Mouse (Mus musculus) embryonic facial prominence, embryonic 12.5 days (tissue): ENCODE measurements around the gene Troap. TPM values are rescaled to one million over a fixed set of nuclear protein-coding genes. Genes with fewer than 3 reads are reported as not detected.

Source experiments
- ATAC-seq: fragments of 200-750 bp; cut with Nextera tagmentation; 2 replicates; pipeline ENCODE4 v1.8.0; 2017; ENCODE audit not compliant: insufficient number of reproducible peaks, insufficient read depth, low FRiP score, low TSS enrichment
- H3K27ac ChIP-seq: fragments of 300-500 bp; sonication (generic); 2 replicates; pipeline ENCODE4 v1.5.1; 2016; ENCODE audit warnings: mild to moderate bottlenecking
- H3K27me3 ChIP-seq: fragments of 300-500 bp; sonication (generic); 2 replicates; pipeline ENCODE4 v1.6.1; 2016; ENCODE audit warnings: mild to moderate bottlenecking, moderate library complexity
- H3K36me3 ChIP-seq: fragments of 300-500 bp; sonication (generic); 2 replicates; pipeline ENCODE4 v1.6.1; 2016; ENCODE audit warnings: mild to moderate bottlenecking
- H3K4me1 ChIP-seq: fragments of 300-500 bp; sonication (generic); 2 replicates; pipeline ENCODE4 v1.6.1; 2016
- H3K4me2 ChIP-seq: fragments of 300-500 bp; sonication (generic); replicated peaks from 2 replicates; pipeline ENCODE4 v1.6.1; 2016; ENCODE audit warnings: mild to moderate bottlenecking, moderate library complexity
- H3K4me3 ChIP-seq: fragments of 300-500 bp; sonication (generic); 2 replicates; pipeline ENCODE4 v1.5.1; 2016; ENCODE audit warnings: mild to moderate bottlenecking
- H3K9ac ChIP-seq: fragments of 300-500 bp; sonication (generic); 2 replicates; pipeline ENCODE4 v1.6.1; 2016; ENCODE audit warnings: mild to moderate bottlenecking, moderate library complexity
- H3K9me3 ChIP-seq: fragments of 300-500 bp; sonication (generic); 2 replicates; pipeline ENCODE4 v1.6.1; 2016; ENCODE audit warnings: mild to moderate bottlenecking, moderate library complexity
- WGBS: fragments of 180-500 bp; shearing (Covaris S2); methylation state at CpG from one replicate; pipeline ENCODE4 v1.1.7; 2016; 5-methylcytosine and 5-hydroxymethylcytosine counted together
- polyA plus RNA-seq: library from polyadenylated mRNA; unstranded; fragments of >200 nt; fragmentation: Nextera tagmentation; extraction: Ambion mirVana; gene quantifications from 2 replicates; pipeline ENCODE4 v1.2.1, GENCODE M21; 2016

The Troap gene
- polyA plus RNA-seq, 1 experiment from 2014 or later, result 38.5 TPM

DNA sequence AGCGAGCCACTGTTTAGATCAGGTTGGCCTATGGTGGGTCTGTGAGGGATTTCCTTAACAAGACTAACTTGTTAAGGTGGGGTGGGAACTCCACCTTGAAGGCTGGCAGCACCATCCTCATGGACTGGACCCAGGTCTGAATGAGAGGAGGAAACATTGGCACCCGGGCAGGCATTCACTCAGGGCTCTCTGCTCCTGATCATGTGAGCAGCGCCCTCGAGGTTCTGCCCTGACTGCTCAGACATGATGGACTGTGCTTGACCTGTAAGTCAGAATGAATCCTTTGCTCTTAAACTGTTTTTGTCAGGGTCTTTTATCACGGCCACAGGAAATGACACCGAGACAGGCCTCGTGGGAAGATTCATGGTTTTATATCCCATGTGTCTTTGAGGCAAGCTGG is 30.9 kb downstream of the Troap start:
- 74% methylated on average over 7 of the region's 7 CpGs for WGBS
- no peaks in the 10 kb centered on the region for H3K9me3 ChIP-seq
- no peak overlapping the region for H3K4me2 ChIP-seq
- H3K27me3 ChIP-seq, result peaks cover 2% of the 10 kb centered on the region
- H3K27ac ChIP-seq, result no peak overlapping the region
- H3K9ac ChIP-seq, result no peak overlapping the region
- H3K36me3 ChIP-seq, result no peaks in the 10 kb centered on the region
- no peaks in the 10 kb centered on the region for H3K4me1 ChIP-seq
- no peak overlapping the region for H3K4me3 ChIP-seq
- no peak for ATAC-seq

- no peak for ATAC-seq
- no peak overlapping the region for H3K27ac ChIP-seq
Observed at GRCm38 (mm10) chr15:99107866-99108265, 33.5 kb downstream of the Troap start.

GRCm38 (mm10) chr15:99111139-99111538 is 36.8 kb downstream of the Troap start:
- Histone ChIP-seq H3K27ac (no peak overlapping the region), H3K4me3 (no peak overlapping the region), H3K4me1 (no peaks in the 10 kb centered on the region), H3K9me3 (no peaks in the 10 kb centered on the region), H3K27me3 (no peaks in the 10 kb centered on the region), H3K36me3 (no peaks in the 10 kb centered on the region), H3K9ac (no peak overlapping the region), H3K4me2 (no peak overlapping the region)
- no peak for ATAC-seq
- 84% methylated on average over 3 of the region's 3 CpGs for WGBS

More at GRCm38 (mm10) chr15:99107866-99108265, 33.5 kb downstream of the Troap start:
- Histone ChIP-seq H3K4me1 (no peaks in the 10 kb centered on the region), H3K9ac (no peak overlapping the region), H3K4me3 (no peak overlapping the region), H3K4me2 (no peak overlapping the region), H3K9me3 (no peaks in the 10 kb centered on the region), H3K36me3 (no peaks in the 10 kb centered on the region), H3K27me3 (no peaks in the 10 kb centered on the region)
- WGBS, result 84% methylated on average over 3 of the region's 3 CpGs

GRCm38 (mm10) chr15:99111809-99112208 is 37.4 kb downstream of the Troap start:
- no peak overlapping the region for H3K9ac ChIP-seq
- no peaks in the 10 kb centered on the region for H3K9me3 ChIP-seq
- H3K4me2 ChIP-seq, result no peak overlapping the region
- WGBS, result 49% methylated on average over 4 of the region's 4 CpGs
- H3K36me3 ChIP-seq, result no peaks in the 10 kb centered on the region
- H3K4me3 ChIP-seq, result no peak overlapping the region
- H3K4me1 ChIP-seq, result no peaks in the 10 kb centered on the region
- H3K27me3 ChIP-seq, result no peaks in the 10 kb centered on the region
- ATAC-seq, result no peak
- no peak overlapping the region for H3K27ac ChIP-seq

- Histone ChIP-seq H3K4me3 (no peak overlapping the region), H3K4me2 (no peak overlapping the region; the same call in 1 of the 2 replicates), H3K9me3 (no peaks in the 10 kb centered on the region), H3K27ac (no peak overlapping the region), H3K36me3 (no peaks in the 10 kb centered on the region), H3K9ac (no peak overlapping the region), H3K27me3 (no peaks in the 10 kb centered on the region), H3K4me1 (no peaks in the 10 kb centered on the region)
- WGBS, result 60% methylated on average over 11 of the region's 11 CpGs
- ATAC-seq, result no peak
Observed at GRCm38 (mm10) chr15:99112843-99113395, 38.5 kb downstream of the Troap start.

GRCm38 (mm10) chr15:99113396-99113975 is 39.1 kb downstream of the Troap start:
- Histone ChIP-seq H3K4me2 (no peak overlapping the region; the same call in 1 of the 2 replicates), H3K36me3 (no peaks in the 10 kb centered on the region), H3K27ac (no peak overlapping the region), H3K27me3 (no peaks in the 10 kb centered on the region), H3K9me3 (no peaks in the 10 kb centered on the region), H3K4me3 (no peak overlapping the region), H3K4me1 (no peaks in the 10 kb centered on the region), H3K9ac (no peak overlapping the region)
- no peak for ATAC-seq
- WGBS, result 6% methylated on average over 9 of the region's 9 CpGs

GRCm38 (mm10) chr15:99114312-99115064 is 40.1 kb downstream of the Troap start:
- H3K4me3 ChIP-seq, result no peak overlapping the region
- no peaks in the 10 kb centered on the region for H3K27me3 ChIP-seq
- H3K9ac ChIP-seq, result no peak overlapping the region
- H3K9me3 ChIP-seq, result no peaks in the 10 kb centered on the region
- H3K4me1 ChIP-seq, result no peaks in the 10 kb centered on the region
- no peaks in the 10 kb centered on the region for H3K36me3 ChIP-seq
- no peak overlapping the region for H3K4me2 ChIP-seq
- 44% methylated on average over 14 of the region's 14 CpGs for WGBS
- no peak for ATAC-seq
- H3K27ac ChIP-seq, result no peak overlapping the region

GRCm38 (mm10) chr15:99115065-99115423 is 40.7 kb downstream of the Troap start:
- Histone ChIP-seq H3K4me1 (no peaks in the 10 kb centered on the region), H3K9me3 (no peaks in the 10 kb centered on the region), H3K27ac (no peak overlapping the region), H3K27me3 (no peaks in the 10 kb centered on the region), H3K9ac (no peak overlapping the region), H3K36me3 (no peaks in the 10 kb centered on the region), H3K4me3 (no peak overlapping the region), H3K4me2 (no peak overlapping the region)
- WGBS, result 81% methylated on average over 7 of the region's 7 CpGs
- no peak for ATAC-seq

DNA sequence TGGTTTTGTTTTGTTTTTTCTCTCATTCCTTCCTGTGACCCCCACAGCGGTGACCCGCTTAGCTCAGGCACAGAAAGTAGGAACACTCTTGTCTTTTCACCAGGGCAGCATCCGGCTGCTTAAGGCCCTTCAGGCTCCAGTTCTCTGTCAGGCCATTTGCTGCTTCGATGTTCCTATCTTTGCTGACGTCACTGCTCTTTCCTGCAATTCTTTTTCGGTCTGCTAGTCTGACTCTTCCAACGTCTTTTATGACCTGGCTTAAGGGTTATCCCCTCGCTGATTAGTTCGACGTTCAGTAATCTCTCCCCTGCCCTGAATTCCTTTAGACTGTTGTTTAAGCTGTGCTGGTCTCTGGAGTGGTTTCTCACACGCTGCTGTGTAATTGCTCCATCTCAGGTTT is 42.2 kb downstream of the Troap start:
- Histone ChIP-seq H3K27me3 (0 out of 2 replicates have a peak, but pooled peaks cover 6% of the 10 kb centered on the region), H3K9me3 (no peaks in the 10 kb centered on the region), H3K4me1 (no peaks in the 10 kb centered on the region), H3K4me2 (no peak overlapping the region), H3K9ac (no peak overlapping the region), H3K27ac (no peak overlapping the region), H3K4me3 (no peak overlapping the region), H3K36me3 (no peaks in the 10 kb centered on the region)
- ATAC-seq, result no peak
- 55% methylated on average over 11 of the region's 11 CpGs for WGBS

DNA sequence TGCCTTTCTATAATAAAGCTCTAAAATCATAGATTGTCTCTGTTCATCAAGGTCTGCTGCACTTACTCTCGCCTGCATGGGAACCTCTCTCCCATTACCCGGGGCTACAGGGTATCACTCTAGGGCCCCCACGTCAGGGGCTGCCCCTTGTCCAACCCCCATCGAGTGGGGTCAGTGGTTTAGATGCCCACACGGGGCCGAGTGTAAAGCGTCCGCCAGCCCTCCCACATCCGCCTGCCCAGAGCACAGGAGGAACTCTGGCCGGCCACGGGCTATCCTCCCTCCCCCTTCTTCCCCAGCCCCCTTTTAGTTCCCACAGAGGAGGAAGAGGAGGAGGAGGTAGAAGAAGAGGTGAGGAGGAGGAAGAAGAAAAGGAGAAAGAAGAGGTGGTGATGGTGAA is 46.4 kb downstream of the Troap start:
- ATAC-seq, result no peak
- Histone ChIP-seq H3K9ac (no peak overlapping the region), H3K4me2 (0 out of 2 replicates have a peak overlapping the region, but pooled peaks have one; percentile 22), H3K4me1 (no peaks in the 10 kb centered on the region), H3K9me3 (no peaks in the 10 kb centered on the region), H3K4me3 (no peak overlapping the region), H3K27me3 (0 out of 2 replicates have a peak, but pooled peaks cover 6% of the 10 kb centered on the region), H3K36me3 (no peaks in the 10 kb centered on the region), H3K27ac (no peak overlapping the region)
- 13% methylated on average over 11 of the region's 11 CpGs for WGBS

DNA sequence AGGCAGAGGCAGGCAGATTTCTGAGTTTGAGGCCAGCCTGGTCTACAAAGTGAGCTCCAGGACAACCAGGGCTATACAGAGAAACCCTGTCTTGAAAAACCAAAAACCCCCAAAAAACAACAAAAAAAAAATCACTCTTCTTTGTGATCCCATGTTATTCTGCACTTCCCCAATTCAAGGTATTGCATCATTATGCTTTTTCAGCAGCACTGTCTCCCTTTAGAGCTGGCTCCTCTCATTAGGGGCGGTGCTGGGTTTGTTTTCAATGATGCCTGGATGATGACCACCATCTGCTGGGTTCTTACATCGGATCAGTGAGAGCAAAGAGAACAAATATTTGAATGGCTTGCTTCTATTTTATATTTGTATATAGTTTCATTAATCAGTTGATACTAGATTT is 48.3 kb downstream of the Troap start:
- WGBS, result 78% methylated on average over 2 of the region's 2 CpGs
- no peaks in the 10 kb centered on the region for H3K36me3 ChIP-seq
- H3K4me2 ChIP-seq, result no peak overlapping the region
- no peak for ATAC-seq
- 0 out of 2 replicates have a peak, but pooled peaks cover 6% of the 10 kb centered on the region for H3K27me3 ChIP-seq
- no peak overlapping the region for H3K27ac ChIP-seq
- H3K4me3 ChIP-seq, result no peak overlapping the region
- H3K4me1 ChIP-seq, result peaks cover under 1% of the 10 kb centered on the region; the same call in 1 of the 2 replicates
- H3K9ac ChIP-seq, result no peak overlapping the region
- no peaks in the 10 kb centered on the region for H3K9me3 ChIP-seq

- H3K4me2 ChIP-seq, result peak within 1 kb of the TSS; percentile 64
- H3K9me3 ChIP-seq, result no peaks in the 10 kb centered on the region
- H3K27me3 ChIP-seq, result 0 out of 2 replicates have a peak, but pooled peaks cover 5% of the 10 kb centered on the region
- peak within 1 kb of the TSS; percentile 96 for H3K27ac ChIP-seq
- peak within 1 kb of the TSS; percentile 91 for H3K9ac ChIP-seq
- peaks cover 22% of the 10 kb centered on the region for H3K4me1 ChIP-seq
- no peaks in the 10 kb centered on the region for H3K36me3 ChIP-seq
- under 1% methylated on average over 12 of the region's 12 CpGs for WGBS
- peak within 1 kb of the TSS; percentile 77 for H3K4me3 ChIP-seq
- ATAC-seq, result no peak
Observed at GRCm38 (mm10) chr15:99125711-99126080, 51.3 kb downstream of the Troap start, which contains the start of gene Spats2. Spats2 (plus strand) TSS chr15:99125916.
